Mouse (Mus musculus) kidney, adult 8-10 months (tissue): ENCODE results near the gene Gm10471.
"Not testable (repeated sequence)": the region's sequence is repeated elsewhere in the genome, so short reads cannot be mapped to it uniquely, and the experiment has no call there.

Experiments used
- DNase-seq, 2 experiments: peaks; one replicate each; pipeline ENCODE4 v3.0.0; 2022

Gm10471 gene

GRCm38 (mm10) chr5:26089191-26089590 lies at the start of gene Gm10471:
Gene Gm10471, minus strand, starts transcription at chr5:26089291.
- not testable (repeated sequence) for DNase-seq

GRCm38 (mm10) chr5:26121321-26121720 lies 32.2 kb upstream of the Gm10471 start, which contains the start of gene Gm10220:
Gene Gm10220, minus strand, starts transcription at chr5:26121421.
- not testable (repeated sequence) for DNase-seq

- DNase-seq = not testable (repeated sequence)
Observed at GRCm38 (mm10) chr5:26105262-26105661, 16.2 kb upstream of the Gm10471 start, which contains the start of gene 5031410I06Rik. Gene 5031410I06Rik, minus strand, starts transcription at chr5:26105362.

- DNase-seq = not testable (repeated sequence)
Observed at GRCm38 (mm10) chr5:26079023-26079422, 10.1 kb downstream of the Gm10471 start.

- DNase-seq = no peak
Observed at GRCm38 (mm10) chr5:26070716-26071115, 18.4 kb downstream of the Gm10471 start.

DNA sequence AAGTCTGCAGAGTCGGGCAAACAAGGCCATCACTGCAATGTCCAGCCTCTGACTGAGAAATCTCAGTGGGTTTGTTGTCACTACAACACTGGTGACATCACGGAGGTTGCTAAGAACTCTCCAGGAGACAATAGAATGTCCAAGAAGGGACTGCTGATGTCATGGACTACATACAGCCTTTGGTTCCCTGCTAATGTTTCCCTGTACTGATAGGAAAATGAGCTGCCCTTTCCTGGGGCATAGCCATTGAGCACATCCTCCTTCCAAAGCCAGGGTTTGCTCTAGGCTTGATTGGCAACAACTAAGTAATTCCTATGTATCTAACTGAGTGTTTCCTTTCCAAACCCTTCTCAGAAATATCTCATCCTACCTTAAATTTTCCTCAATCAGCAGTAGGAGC lies 30.6 kb downstream of the Gm10471 start, which contains the start of gene Gm7347:
Gene Gm7347 (minus strand): TSS at position 101 of the 400 bp plus-strand sequence.
- DNase-seq = not testable (repeated sequence)

DNA sequence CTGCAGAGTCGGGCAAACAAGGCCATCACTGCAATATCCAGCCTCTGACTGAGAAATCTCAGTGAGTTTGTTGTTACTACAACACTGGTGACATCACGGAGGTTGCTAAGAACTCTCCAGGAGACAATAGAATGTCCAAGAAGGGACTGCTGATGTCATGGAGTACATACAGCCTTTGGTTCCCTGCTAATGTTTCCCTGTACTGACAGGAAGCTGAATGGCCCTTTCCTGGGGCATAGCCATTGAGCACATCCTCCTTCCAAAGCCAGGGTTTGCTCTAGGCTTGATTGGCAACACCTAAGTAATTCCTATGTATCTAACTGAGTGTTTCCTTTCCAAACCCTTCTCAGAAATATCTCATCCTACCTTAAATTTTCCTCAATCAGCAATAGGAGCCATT lies 49.6 kb downstream of the Gm10471 start, which contains the start of gene Speer4a:
Gene Speer4a (minus strand): TSS at position 101 of the 400 bp plus-strand sequence.
- DNase-seq = not testable (repeated sequence)
